Mouse (Mus musculus) brain, embryonic 14.5 days (tissue): Measurements from ENCODE around the gene Atp2b2. TPM values are rescaled to one million over a fixed set of nuclear protein-coding genes. Genes with fewer than 3 reads are reported as not detected.

Source experiments
- DNase-seq: peaks from one replicate; pipeline ENCODE4 v3.0.0-alpha.2; 2011; ENCODE audit warnings: low read depth
- CTCF ChIP-seq: fragments of 200-500 bp; IDR thresholded peaks from 2 replicates; pipeline ENCODE4 v1.5.1; 2012; ENCODE audit warnings: inconsistent platforms, mild to moderate bottlenecking, moderate library complexity, borderline replicate concordance; ENCODE audit not compliant: insufficient read depth, insufficient read length; ENCODE audit errors: extremely low read depth
- POLR2A ChIP-seq: fragments of 200-500 bp; IDR thresholded peaks from 2 replicates; pipeline ENCODE4 v1.6.1; 2012; ENCODE audit warnings: mild to moderate bottlenecking, inconsistent platforms, borderline replicate concordance; ENCODE audit not compliant: poor library complexity, insufficient read depth, insufficient read length, severe bottlenecking; ENCODE audit errors: extremely low read depth
- polyA plus RNA-seq: library from polyadenylated mRNA; depleted of rRNA; stranded (reverse); fragments of >200 nt; gene quantifications from 2 replicates; pipeline ENCODE4 v1.2.3, GENCODE M21; 2012

Atp2b2 gene
- polyA plus RNA-seq, 1 experiment: 24.3 TPM

DNA sequence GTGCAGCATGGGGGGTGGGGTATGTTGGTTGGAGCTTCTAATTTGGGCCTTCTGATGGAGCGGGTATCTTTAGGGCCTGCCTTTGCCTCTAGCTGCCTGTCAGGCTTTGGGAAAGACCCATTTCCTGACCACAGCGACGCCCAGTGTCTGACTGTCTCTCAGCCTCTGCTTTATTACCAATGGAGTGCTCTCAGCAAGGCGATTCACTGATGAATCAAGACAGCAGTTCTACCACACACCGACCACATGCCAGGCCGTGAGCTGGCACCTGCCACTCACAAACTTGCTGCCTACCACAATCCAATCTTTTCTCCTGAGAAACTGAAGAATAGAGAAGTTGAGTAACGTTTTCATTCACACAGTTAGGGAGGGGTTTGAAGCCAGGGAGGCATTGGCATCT, 256.8 kb downstream of the Atp2b2 start:
- TF ChIP-seq POLR2A: no peak
- TF ChIP-seq CTCF: no peak
- no peak for DNase-seq

DNA sequence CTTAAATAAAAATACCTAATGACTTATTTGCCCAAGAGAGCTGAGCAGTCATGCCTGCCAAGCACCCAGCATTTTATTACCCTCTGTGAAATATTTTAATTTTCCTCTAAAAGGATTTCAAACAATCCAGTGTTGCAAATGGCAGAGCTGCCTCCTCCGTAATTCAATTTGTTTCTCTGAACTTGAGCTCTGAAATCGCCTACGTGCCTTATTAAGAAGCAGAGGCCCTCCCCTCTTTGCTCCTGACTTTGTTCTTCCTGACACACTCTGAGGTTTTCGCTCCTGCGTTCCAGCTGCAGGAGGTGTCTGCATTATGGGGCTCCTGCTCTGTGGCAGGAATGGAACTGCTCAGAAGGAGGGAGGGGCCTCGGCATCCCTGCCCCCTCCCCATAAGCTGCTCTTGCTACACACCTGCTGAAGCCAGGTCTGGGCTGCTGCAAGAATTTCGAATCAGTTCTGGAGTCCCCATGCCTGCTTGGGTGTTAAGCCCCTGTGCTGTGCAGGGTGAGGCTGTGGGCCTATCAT, 264.1 kb downstream of the Atp2b2 start:
- no peak for TF ChIP-seq POLR2A
- TF ChIP-seq CTCF: no peak
- no peak for DNase-seq

DNA sequence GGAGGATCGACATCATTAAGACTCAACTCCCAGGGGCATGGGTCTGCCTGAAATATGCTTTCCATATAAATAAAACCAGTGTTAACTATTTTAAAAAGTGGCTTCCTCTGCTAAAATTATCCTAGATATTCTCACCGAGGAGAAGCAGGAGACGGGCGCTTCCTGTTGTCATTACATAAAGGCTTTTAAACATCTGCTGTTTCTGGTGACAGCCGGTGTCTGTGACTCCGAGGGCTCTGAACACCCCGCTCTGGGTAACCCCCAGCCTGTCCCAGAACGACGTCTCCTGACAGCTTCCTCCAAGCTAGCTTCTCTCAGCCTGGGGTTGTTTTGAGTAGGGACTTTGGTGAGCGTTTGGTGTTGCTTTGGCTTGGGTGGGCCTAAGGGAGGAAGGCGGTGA, 273.6 kb downstream of the Atp2b2 start:
- DNase-seq: no peak

DNA sequence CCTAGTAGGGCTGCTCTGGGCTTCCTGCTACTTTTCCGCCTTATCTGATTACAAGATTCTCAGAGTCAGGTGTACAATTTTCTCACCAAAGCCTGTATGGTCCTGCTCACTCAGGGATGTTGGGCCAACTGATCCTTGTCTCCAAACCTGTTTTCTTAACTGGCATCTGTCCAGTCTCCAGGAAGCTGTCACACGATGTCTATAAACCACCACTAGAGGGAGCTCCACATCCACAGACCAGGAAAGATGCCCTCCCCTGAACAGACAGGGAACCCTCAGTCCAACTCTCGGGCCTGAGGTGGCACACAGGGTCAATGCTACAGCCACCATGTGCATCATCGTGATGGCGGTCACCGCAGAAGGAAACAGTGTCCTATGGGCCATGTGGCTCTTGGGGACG, 280.8 kb downstream of the Atp2b2 start:
- peak; percentile 85 for DNase-seq

More for the DNA sequence above, 273.6 kb downstream of the Atp2b2 start:
- TF ChIP-seq CTCF (no peak), POLR2A (no peak)

DNA sequence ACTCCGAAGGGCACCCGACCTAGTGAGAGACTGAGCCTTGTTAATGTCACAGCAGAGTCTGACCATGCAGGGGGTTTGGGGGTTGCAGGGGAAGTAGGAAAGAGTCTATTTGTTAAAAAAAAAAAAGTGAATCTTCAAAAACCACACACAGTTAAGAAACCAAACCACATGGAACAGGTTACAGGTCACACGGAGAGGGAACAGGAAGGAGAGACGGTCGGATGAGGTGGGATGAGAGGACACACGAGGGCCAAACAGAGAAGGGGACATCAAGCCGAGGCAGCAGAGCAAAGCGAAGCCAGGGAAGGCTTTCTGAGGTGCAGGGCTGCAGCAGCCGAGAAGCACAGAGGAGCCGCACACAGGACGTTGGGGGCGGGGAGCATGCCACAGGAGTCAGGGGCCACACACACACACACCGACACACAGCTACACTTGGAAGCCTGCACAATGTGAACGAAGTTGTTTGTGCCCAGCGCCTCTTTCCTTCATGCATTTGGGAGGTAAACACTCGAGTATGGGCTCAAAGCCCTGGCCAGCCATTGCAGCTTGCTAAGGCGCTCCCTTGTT, 293.2 kb downstream of the Atp2b2 start:
- DNase-seq: no peak
- TF ChIP-seq CTCF: no peak

More for the DNA sequence above, 280.8 kb downstream of the Atp2b2 start:
- TF ChIP-seq CTCF (peak; percentile 89), POLR2A (no peak)

GRCm38 (mm10) chr6:113748351-113748750, 294.1 kb downstream of the Atp2b2 start:
- peak; percentile 8 for DNase-seq
- TF ChIP-seq CTCF: no peak
- no peak for TF ChIP-seq POLR2A

- no peak for DNase-seq
- no peak for TF ChIP-seq POLR2A
- TF ChIP-seq CTCF: no peak
Observed at GRCm38 (mm10) chr6:113747284-113747683, 295.1 kb downstream of the Atp2b2 start.

GRCm38 (mm10) chr6:113745117-113745516, 297.3 kb downstream of the Atp2b2 start:
- TF ChIP-seq CTCF (no peak), POLR2A (no peak)
- DNase-seq: no peak

DNA sequence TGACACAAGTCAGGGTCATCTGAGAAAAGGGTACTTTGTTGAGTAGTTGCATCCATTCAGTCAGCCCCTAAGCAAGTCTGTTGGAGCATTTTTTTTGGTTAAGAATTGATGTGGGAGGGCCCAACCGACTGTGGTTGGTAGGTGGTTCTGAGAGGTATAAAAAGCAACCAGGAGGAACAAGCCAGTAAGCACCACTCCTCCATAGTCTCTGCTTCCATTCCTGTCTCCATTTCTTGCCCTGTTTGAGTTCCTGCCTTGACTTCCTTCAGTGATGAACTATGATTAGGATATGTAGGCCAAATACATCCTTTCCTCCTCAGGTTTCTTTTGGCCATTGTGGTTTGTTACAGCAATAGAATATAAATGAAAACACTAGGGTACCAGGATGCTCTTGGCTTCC, 299.3 kb downstream of the Atp2b2 start:
- no peak for TF ChIP-seq CTCF
- no peak for TF ChIP-seq POLR2A
- no peak for DNase-seq

DNA sequence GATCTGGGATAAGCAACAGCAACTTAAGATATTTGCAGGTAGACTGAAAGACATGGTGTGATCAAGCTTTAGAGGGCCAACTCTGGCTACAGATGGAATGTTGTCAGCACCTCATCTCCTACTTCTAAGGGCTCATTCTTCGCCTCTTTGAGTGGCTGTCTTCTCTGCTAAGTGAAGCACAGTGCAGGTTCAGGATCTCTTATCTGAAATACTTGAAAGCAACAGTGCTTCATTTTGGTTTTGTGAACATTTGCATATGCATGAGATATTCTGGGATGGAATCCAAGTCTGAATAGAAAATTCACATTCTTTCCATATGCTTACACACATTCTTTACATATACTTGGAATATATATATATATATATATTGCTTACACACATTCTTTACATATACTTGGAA, 300.1 kb downstream of the Atp2b2 start:
- DNase-seq: peak; percentile 64
- no peak for TF ChIP-seq CTCF
- TF ChIP-seq POLR2A: no peak

DNA sequence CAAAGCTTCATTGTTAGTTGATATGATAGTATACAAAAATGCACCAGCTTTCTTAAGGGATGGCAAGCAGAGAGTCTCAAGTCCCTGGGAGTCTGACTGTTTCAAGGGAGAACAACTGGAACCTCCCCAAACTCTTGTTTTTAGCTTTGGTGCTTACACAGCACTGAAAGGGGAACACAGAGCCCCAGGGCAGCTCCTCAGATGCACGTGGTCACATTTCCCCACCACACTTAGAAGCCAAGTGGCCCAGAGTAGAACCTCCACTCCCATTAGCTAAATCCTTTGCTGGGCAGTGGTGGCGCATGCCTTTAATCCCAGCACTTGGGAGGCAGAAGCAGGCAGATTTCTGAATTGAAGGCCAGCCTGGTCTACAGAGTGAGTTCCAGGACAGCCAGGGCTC, 301.0 kb downstream of the Atp2b2 start:
- no peak for TF ChIP-seq POLR2A
- DNase-seq: no peak

GRCm38 (mm10) chr6:113740236-113741217, 301.9 kb downstream of the Atp2b2 start, which contains the start of gene Sec13:
TSS of gene Sec13 (minus strand) at chr6:113740743.
- TF ChIP-seq CTCF (no peak), POLR2A (peak; percentile 67; the same call in 1 of the 2 replicates)
- DNase-seq: peak; percentile 96

DNA sequence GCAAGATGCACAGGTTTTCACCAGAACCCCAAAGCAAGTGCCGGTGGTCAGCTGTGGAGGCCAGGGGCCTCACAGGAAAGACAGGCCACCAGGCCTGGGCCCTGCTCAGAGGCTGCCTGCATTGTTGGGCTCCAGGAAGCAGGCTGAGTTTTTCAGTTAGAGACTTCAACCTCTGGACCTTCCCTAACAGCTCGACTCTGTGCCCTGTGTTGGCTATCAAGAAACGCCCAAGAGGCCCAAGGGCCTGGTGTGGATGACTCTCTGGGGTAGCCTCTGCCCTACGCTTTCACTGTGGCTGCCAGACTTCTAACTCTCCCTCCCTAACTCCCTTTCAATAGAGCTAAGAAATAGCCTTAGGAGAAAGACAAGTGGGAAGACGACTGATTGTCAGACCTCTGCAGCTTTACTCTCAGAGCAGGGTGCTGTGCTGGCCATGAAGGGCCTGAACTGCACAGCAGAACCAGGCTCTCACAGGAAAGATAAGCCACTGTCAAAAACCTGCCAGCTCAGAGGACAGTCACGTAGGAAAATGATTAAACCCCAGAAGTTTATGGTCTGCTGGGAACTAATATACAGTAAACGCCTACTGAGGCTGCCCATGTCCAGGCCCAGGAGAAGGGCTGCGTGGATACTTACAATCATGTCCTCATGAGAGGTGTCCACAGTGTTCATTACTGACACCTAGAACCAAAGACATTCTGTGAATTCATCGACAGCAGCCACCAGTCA, 304.9 kb downstream of the Atp2b2 start:
- TF ChIP-seq POLR2A: no peak
- TF ChIP-seq CTCF: no peak

More for the DNA sequence above, 304.9 kb downstream of the Atp2b2 start:
- no peak for DNase-seq
